Mouse (Mus musculus) bone marrow, adult 2 months (tissue): Measurements from ENCODE around the gene Arhgap30. TPM values are rescaled to one million over a fixed set of nuclear protein-coding genes. Genes with fewer than 3 reads are reported as not detected.
A peak's percentile ranks its signal among the peaks of the same experiment; 100 is the strongest.

Experiments
- H3K27ac ChIP-seq: fragments of 200-500 bp; 2 replicates; pipeline ENCODE4 v1.5.1; 2012; ENCODE audit warnings: low read depth, mild to moderate bottlenecking, control low read depth, inconsistent platforms, low read length; ENCODE audit not compliant: control insufficient read depth, poor library complexity, insufficient read depth
- H3K4me1 ChIP-seq: fragments of 200-500 bp; 2 replicates; pipeline ENCODE4 v1.6.1; 2011; ENCODE audit warnings: low read length; ENCODE audit not compliant: control insufficient read depth, insufficient read depth
- H3K4me3 ChIP-seq: fragments of 200-500 bp; replicated peaks from 2 replicates; pipeline ENCODE3; 2011; ENCODE audit warnings: mild to moderate bottlenecking, low read depth, low read length, control low read depth; ENCODE audit not compliant: control insufficient read depth
- CTCF ChIP-seq: fragments of 200-500 bp; IDR thresholded peaks from 2 replicates; pipeline ENCODE4 v1.5.1; 2011; ENCODE audit warnings: low read length, control low read depth; ENCODE audit not compliant: control insufficient read depth, insufficient read depth
- POLR2A ChIP-seq: fragments of 200-500 bp; IDR thresholded peaks from 2 replicates; pipeline ENCODE4 v1.6.1; 2011; ENCODE audit warnings: low read depth, mild to moderate bottlenecking, control low read depth, low read length, borderline replicate concordance; ENCODE audit not compliant: control insufficient read depth
- WGBS: fragments of 180-500 bp; shearing (Covaris S2); methylation state at CpG from one replicate; pipeline ENCODE4 v1.1.7; 2018; 5-methylcytosine and 5-hydroxymethylcytosine counted together
- polyA plus RNA-seq: library from polyadenylated mRNA; stranded (reverse); fragments of >200 nt; gene quantifications from 2 replicates; pipeline ENCODE4 v1.2.4, GENCODE M21; 2011; ENCODE audit warnings: low replicate concordance; ENCODE audit not compliant: missing spikeins, insufficient read depth, insufficient read length

Gene Arhgap30
- polyA plus RNA-seq, 1 experiment, result 72.9 TPM

GRCm38 (mm10) chr1:171412001-171412441, 23.3 kb downstream of the Arhgap30 start:
- H3K27ac ChIP-seq, result peak overlapping the region; percentile 71
- peaks cover 1% of the 10 kb centered on the region for H3K4me1 ChIP-seq
- no peak for TF ChIP-seq CTCF
- no peak for TF ChIP-seq POLR2A
- under 1% methylated on average over 20 of the region's 20 CpGs for WGBS
- peak overlapping the region; percentile 73 for H3K4me3 ChIP-seq

- 41% methylated on average over 3 of the region's 3 CpGs for WGBS
- TF ChIP-seq POLR2A, result no peak
- no peak for TF ChIP-seq CTCF
- H3K27ac ChIP-seq, result no peak overlapping the region
- H3K4me3 ChIP-seq, result peak overlapping the region; percentile 73
- H3K4me1 ChIP-seq, result peaks cover 1% of the 10 kb centered on the region
These were observed 23.7 kb downstream of the Arhgap30 start for GRCm38 (mm10) chr1:171412446-171412845.

GRCm38 (mm10) chr1:171413608-171414007, 24.9 kb downstream of the Arhgap30 start:
- Histone ChIP-seq H3K4me1 (peaks cover 1% of the 10 kb centered on the region), H3K27ac (no peak overlapping the region), H3K4me3 (no peak overlapping the region)
- no peak for TF ChIP-seq POLR2A
- no peak for TF ChIP-seq CTCF
- WGBS, result 75% methylated on average over 8 of the region's 8 CpGs

GRCm38 (mm10) chr1:171418660-171419059, 29.9 kb downstream of the Arhgap30 start, which contains the start of gene Tstd1:
Gene Tstd1, plus strand, starts transcription at chr1:171418872.
- Histone ChIP-seq H3K27ac (no peak within 1 kb of the TSS), H3K4me1 (no peaks in the 10 kb centered on the region), H3K4me3 (no peak within 1 kb of the TSS)
- TF ChIP-seq POLR2A, result no peak
- no peak for TF ChIP-seq CTCF
- 100% methylated on average over 5 of the region's 5 CpGs for WGBS

- Histone ChIP-seq H3K4me3 (no peak overlapping the region), H3K27ac (no peak overlapping the region), H3K4me1 (no peaks in the 10 kb centered on the region)
- TF ChIP-seq POLR2A, result no peak
- TF ChIP-seq CTCF, result no peak
- 85% methylated on average over 12 of the region's 12 CpGs for WGBS
These were observed 30.6 kb downstream of the Arhgap30 start for GRCm38 (mm10) chr1:171419291-171419882.

- H3K4me1 ChIP-seq, result no peaks in the 10 kb centered on the region
- no peak overlapping the region for H3K27ac ChIP-seq
- H3K4me3 ChIP-seq, result no peak overlapping the region
- WGBS, result 89% methylated on average over 5 of the region's 5 CpGs
- TF ChIP-seq CTCF (no peak), POLR2A (no peak)
These were observed 31.2 kb downstream of the Arhgap30 start for GRCm38 (mm10) chr1:171419905-171420304.

- no peaks in the 10 kb centered on the region for H3K4me1 ChIP-seq
- 70% methylated on average over 8 of the region's 8 CpGs for WGBS
- TF ChIP-seq POLR2A, result no peak
- TF ChIP-seq CTCF, result no peak
These were observed 33.8 kb downstream of the Arhgap30 start for GRCm38 (mm10) chr1:171422504-171423095.

GRCm38 (mm10) chr1:171424638-171425037, 35.9 kb downstream of the Arhgap30 start:
- no peak for TF ChIP-seq CTCF
- TF ChIP-seq POLR2A, result no peak
- WGBS, result 74% methylated on average over 5 of the region's 5 CpGs
- Histone ChIP-seq H3K27ac (no peak overlapping the region), H3K4me1 (no peaks in the 10 kb centered on the region), H3K4me3 (no peak overlapping the region)

More at GRCm38 (mm10) chr1:171422504-171423095, 33.8 kb downstream of the Arhgap30 start:
- Histone ChIP-seq H3K27ac (no peak overlapping the region), H3K4me3 (no peak overlapping the region)
